10 mouse cellular contexts compared by ENCODE assay signal in the genomic region with DNA sequence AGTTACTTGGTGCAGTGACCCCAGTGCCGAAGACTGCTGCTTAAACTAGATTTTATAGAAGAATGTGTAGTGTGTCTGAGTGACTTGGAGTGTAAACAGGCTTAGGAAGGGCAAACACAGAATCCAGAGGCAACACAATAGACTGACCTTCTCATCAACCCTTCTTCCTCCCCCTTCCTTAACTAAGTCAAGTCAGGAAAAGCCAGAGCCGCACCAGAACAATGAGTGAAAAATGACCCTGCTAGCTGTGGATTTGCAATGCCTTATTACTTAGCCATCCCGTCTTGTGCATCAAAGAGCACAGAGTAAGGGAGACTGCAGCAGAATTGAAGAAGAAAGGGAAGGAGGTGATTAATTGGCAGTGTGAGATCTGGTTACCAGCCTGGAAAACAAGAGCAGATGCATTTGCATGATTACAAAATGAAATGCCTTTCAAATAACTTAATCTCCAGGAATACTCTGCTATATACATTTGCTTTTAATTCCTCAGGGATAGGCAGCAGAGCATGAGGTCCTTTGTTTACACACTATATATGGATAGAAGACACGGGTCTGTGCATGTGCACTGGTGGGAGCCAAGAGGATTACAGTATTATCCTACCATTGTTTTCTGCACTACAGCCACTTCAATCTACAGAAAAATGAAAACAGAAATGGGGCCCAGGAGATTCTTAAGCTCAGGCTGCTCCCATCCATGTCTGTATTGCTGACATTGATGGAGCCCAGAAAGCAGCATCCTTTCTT.
DNase-seq lines count a peak whose midpoint lies in the region; ATAC-seq and TF ChIP-seq lines count a peak whose summit lies in the region.
"Had no signal": no experiment of that assay in that cellular context is flagged by ENCODE, and none has a peak within 500 bp of the region (broad histone marks: within the 10 kb centered on the region; RNA-seq: fewer than 3 reads in every experiment).

No protein-coding gene starts in this region.

- H3K4me2 ChIP-seq in lung, embryonic 15.5 days, result no peak overlapping the region
- H3K4me2 ChIP-seq in heart, embryonic 15.5 days, result no peak overlapping the region
- H3K4me2 ChIP-seq in stomach, embryonic 15.5 days, result no peak overlapping the region
- no peak overlapping the region for H3K4me2 ChIP-seq in liver, embryonic 12.5 days

- H3K4me1 ChIP-seq in lung, embryonic 15.5 days, result peaks cover 7% of the 10 kb centered on the region; the same call in 1 of the 2 replicates
- peaks cover 6% of the 10 kb centered on the region for H3K4me1 ChIP-seq in lung, adult 2 months (ENCODE audit: control insufficient read depth, insufficient read depth, low read length)
- no peaks in the 10 kb centered on the region for H3K4me1 ChIP-seq in heart, embryonic 15.5 days (replicated peaks)
- H3K4me1 ChIP-seq in limb, embryonic 10.5 days, result peaks cover 29% of the 10 kb centered on the region
- 0 out of 2 replicates have a peak, but pooled peaks cover 5% of the 10 kb centered on the region for H3K4me1 ChIP-seq in stomach, embryonic 15.5 days
- H3K4me1 ChIP-seq in liver, embryonic 12.5 days, result no peaks in the 10 kb centered on the region

- TF ChIP-seq POLR2A in lung, adult 2 months (IDR thresholded peaks at IDR 0.05; ENCODE audit: borderline replicate concordance, extremely low read depth, low read depth, low read length), result no peak

- peak; percentile 75; the same call in 1 of the 2 replicates for ATAC-seq in lung, embryonic 15.5 days (ENCODE audit: borderline replicate concordance, extremely low read depth, low FRiP score, low TSS enrichment)
- ATAC-seq in heart, embryonic 15.5 days (replicated peaks; ENCODE audit: insufficient number of reproducible peaks, insufficient read depth, low FRiP score, low read depth), result peak; percentile 66; the same call in 1 of the 2 replicates
- ATAC-seq in stomach, embryonic 15.5 days (ENCODE audit: insufficient read depth, low FRiP score, low read depth), result peak; percentile 71; the same call in 1 of the 2 replicates
- ATAC-seq in liver, embryonic 12.5 days, result no peak

- DNase-seq in lung, adult 2 months, result no peak
- peak; percentile 36 for DNase-seq in limb, embryonic 10.5 days (ENCODE audit: low spot score)
- no peak for DNase-seq in cerebellum, adult 11 months
- DNase-seq in T-cell, adult 2 months (ENCODE audit: low spot score), result no peak
- DNase-seq: thymus, adult 2 months had no signal

- H3K27ac ChIP-seq in lung, embryonic 15.5 days, result 0 out of 2 replicates have a peak overlapping the region, but pooled peaks have one; percentile 35
- peak overlapping the region; percentile 40; the same call in 1 of the 2 replicates for H3K27ac ChIP-seq in heart, embryonic 15.5 days
- peak overlapping the region; percentile 70 for H3K27ac ChIP-seq in limb, embryonic 10.5 days
- H3K27ac ChIP-seq in stomach, embryonic 15.5 days, result peak overlapping the region; percentile 41
- H3K27ac ChIP-seq in liver, embryonic 12.5 days, result no peak overlapping the region

- no peaks in the 10 kb centered on the region for H3K36me3 ChIP-seq in lung, embryonic 15.5 days
- no peaks in the 10 kb centered on the region for H3K36me3 ChIP-seq in heart, embryonic 15.5 days
- H3K36me3 ChIP-seq in limb, embryonic 10.5 days, result no peaks in the 10 kb centered on the region
- H3K36me3 ChIP-seq in stomach, embryonic 15.5 days, result no peaks in the 10 kb centered on the region
- no peaks in the 10 kb centered on the region for H3K36me3 ChIP-seq in liver, embryonic 12.5 days

- H3K4me3 ChIP-seq in lung, embryonic 15.5 days, result no peak overlapping the region
- H3K4me3 ChIP-seq in lung, adult 2 months (replicated peaks; ENCODE audit: extremely low read depth, low read depth, low read length), result no peak overlapping the region
- no peak overlapping the region for H3K4me3 ChIP-seq in heart, embryonic 15.5 days
- no peak overlapping the region for H3K4me3 ChIP-seq in limb, embryonic 10.5 days
- no peak overlapping the region for H3K4me3 ChIP-seq in stomach, embryonic 15.5 days (replicated peaks)
- no peak overlapping the region for H3K4me3 ChIP-seq in liver, embryonic 12.5 days

- WGBS in lung, embryonic 15.5 days, result 21% methylated on average over 4 of the region's 4 CpGs
- WGBS in lung, adult 2 months, result 27% methylated on average over 4 of the region's 4 CpGs
- 43% methylated on average over 4 of the region's 4 CpGs for WGBS in heart, embryonic 15.5 days
- WGBS in limb, embryonic 10.5 days, result 11% methylated on average over 4 of the region's 4 CpGs
- 9% methylated on average over 4 of the region's 4 CpGs for WGBS in stomach, embryonic 15.5 days
- WGBS in liver, embryonic 12.5 days (ENCODE audit: insufficient replicate concordance), result 36% methylated on average over 4 of the region's 4 CpGs

- no peak for TF ChIP-seq CTCF in lung, adult 2 months (IDR thresholded peaks at IDR 0.05; ENCODE audit: insufficient read depth, low read length)

- no peaks in the 10 kb centered on the region for H3K9me3 ChIP-seq in lung, embryonic 15.5 days
- H3K9me3 ChIP-seq in heart, embryonic 15.5 days (replicated peaks), result no peaks in the 10 kb centered on the region
- H3K9me3 ChIP-seq in limb, embryonic 10.5 days (replicated peaks), result no peaks in the 10 kb centered on the region
- H3K9me3 ChIP-seq in stomach, embryonic 15.5 days, result no peaks in the 10 kb centered on the region
- H3K9me3 ChIP-seq in liver, embryonic 12.5 days (replicated peaks), result no peaks in the 10 kb centered on the region

- H3K27me3 ChIP-seq in lung, embryonic 15.5 days, result no peaks in the 10 kb centered on the region
- H3K27me3 ChIP-seq in heart, embryonic 15.5 days, result no peaks in the 10 kb centered on the region
- H3K27me3 ChIP-seq in limb, embryonic 10.5 days (ENCODE audit: low read depth, poor library complexity, severe bottlenecking), result no peaks in the 10 kb centered on the region
- H3K27me3 ChIP-seq in stomach, embryonic 15.5 days (replicated peaks), result no peaks in the 10 kb centered on the region
- H3K27me3 ChIP-seq in liver, embryonic 12.5 days (replicated peaks), result no peaks in the 10 kb centered on the region
- H3K27me3 ChIP-seq: CH12.LX had no signal

- no peak overlapping the region for H3K9ac ChIP-seq in lung, embryonic 15.5 days
- no peak overlapping the region for H3K9ac ChIP-seq in heart, embryonic 15.5 days
- H3K9ac ChIP-seq in stomach, embryonic 15.5 days, result no peak overlapping the region
- no peak overlapping the region for H3K9ac ChIP-seq in liver, embryonic 12.5 days
